Mouse (Mus musculus) stomach, embryonic 15.5 days (tissue): ENCODE measurements around the gene Rbm44. TPM values are rescaled to one million over a fixed set of nuclear protein-coding genes. Genes with fewer than 3 reads are reported as not detected.

Experiments
- ATAC-seq: fragments of 200-750 bp; cut with Nextera tagmentation; 2 replicates; pipeline ENCODE4 v1.8.0; 2017; ENCODE audit warnings: low read depth, moderate number of reproducible peaks, moderate TSS enrichment; ENCODE audit not compliant: insufficient read depth, low FRiP score
- H3K27ac ChIP-seq: fragments of 300-500 bp; sonication (generic); 2 replicates; pipeline ENCODE4 v1.5.1; 2015; ENCODE audit warnings: mild to moderate bottlenecking, inconsistent platforms
- H3K27me3 ChIP-seq: fragments of 300-500 bp; sonication (generic); replicated peaks from 2 replicates; pipeline ENCODE4 v1.6.1; 2015; ENCODE audit warnings: inconsistent platforms
- H3K36me3 ChIP-seq: fragments of 300-500 bp; sonication (generic); 2 replicates; pipeline ENCODE4 v1.6.1; 2015; ENCODE audit warnings: inconsistent platforms
- H3K4me1 ChIP-seq: fragments of 300-500 bp; sonication (generic); 2 replicates; pipeline ENCODE4 v1.6.1; 2015; ENCODE audit warnings: inconsistent platforms
- H3K4me2 ChIP-seq: fragments of 300-500 bp; sonication (generic); 2 replicates; pipeline ENCODE4 v1.6.1; 2015; ENCODE audit warnings: mild to moderate bottlenecking, inconsistent platforms
- H3K4me3 ChIP-seq: fragments of 300-500 bp; sonication (generic); replicated peaks from 2 replicates; pipeline ENCODE4 v1.5.1; 2015; ENCODE audit warnings: inconsistent platforms
- H3K9ac ChIP-seq: fragments of 300-500 bp; sonication (generic); 2 replicates; pipeline ENCODE4 v1.6.1; 2015; ENCODE audit warnings: inconsistent platforms
- H3K9me3 ChIP-seq: fragments of 300-500 bp; sonication (generic); 2 replicates; pipeline ENCODE4 v1.6.1; 2016; ENCODE audit warnings: inconsistent platforms
- WGBS: fragments of 180-500 bp; shearing (Covaris S2); methylation state at CpG from one replicate; pipeline ENCODE4 v1.1.7; 2015; 5-methylcytosine and 5-hydroxymethylcytosine counted together
- polyA plus RNA-seq: library from polyadenylated mRNA; unstranded; fragments of >200 nt; fragmentation: Nextera tagmentation; extraction: Ambion mirVana; gene quantifications from 2 replicates; pipeline ENCODE4 v1.2.1, GENCODE M21; 2015

Rbm44 gene
- polyA plus RNA-seq, 1 experiment from 2014 or later = 0.86 TPM

DNA sequence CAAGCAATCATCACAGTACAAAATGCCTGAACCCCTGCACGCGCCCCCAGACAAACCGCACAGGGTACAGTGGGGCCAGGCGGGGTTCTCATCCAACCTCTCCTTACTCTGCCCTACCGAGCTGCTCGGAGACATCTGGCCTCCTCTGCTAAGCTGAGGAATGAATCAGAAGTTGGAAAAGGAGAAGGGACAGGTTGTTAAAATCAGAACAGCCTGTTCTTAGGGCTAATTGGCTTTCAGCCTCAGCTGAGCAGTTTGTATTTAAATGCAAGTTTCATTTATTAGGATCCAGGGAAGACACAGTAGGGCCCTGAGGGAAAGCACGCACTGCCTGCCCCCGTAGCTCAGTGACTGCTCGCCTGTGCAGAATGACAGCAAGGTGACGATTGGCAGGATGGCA is 54.9 kb downstream of the Rbm44 start:
- no peak overlapping the region for H3K27ac ChIP-seq
- no peak overlapping the region for H3K9ac ChIP-seq
- H3K36me3 ChIP-seq = no peaks in the 10 kb centered on the region
- 90% methylated on average over 10 of the region's 10 CpGs for WGBS
- ATAC-seq = no peak
- H3K4me2 ChIP-seq = no peak overlapping the region
- no peaks in the 10 kb centered on the region for H3K4me1 ChIP-seq
- no peak overlapping the region for H3K4me3 ChIP-seq
- no peaks in the 10 kb centered on the region for H3K27me3 ChIP-seq
- no peaks in the 10 kb centered on the region for H3K9me3 ChIP-seq

DNA sequence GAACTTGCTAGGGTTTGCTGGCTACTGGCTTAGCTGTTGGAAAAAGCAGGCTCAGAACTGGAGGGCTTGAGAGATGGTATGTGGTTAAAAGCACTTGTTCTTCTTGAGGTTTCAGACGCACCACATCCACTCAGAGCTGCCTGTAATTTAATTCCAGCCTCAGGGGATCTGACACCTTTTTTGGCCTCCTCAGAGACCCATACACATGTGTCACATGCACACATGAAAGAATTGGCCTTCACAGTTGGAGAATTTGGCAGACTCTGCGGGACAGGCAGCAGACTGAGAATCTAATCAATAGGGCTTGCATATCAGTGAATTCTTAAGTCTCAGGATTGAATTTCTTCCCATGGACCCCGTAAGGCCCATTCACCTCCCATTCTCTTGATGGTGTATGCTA is 56.2 kb downstream of the Rbm44 start:
- no peak for ATAC-seq
- no peak overlapping the region for H3K4me2 ChIP-seq
- no peaks in the 10 kb centered on the region for H3K27me3 ChIP-seq
- no peaks in the 10 kb centered on the region for H3K9me3 ChIP-seq
- no peak overlapping the region for H3K4me3 ChIP-seq
- no peak overlapping the region for H3K9ac ChIP-seq
- no peaks in the 10 kb centered on the region for H3K36me3 ChIP-seq
- 57% methylated on average over 3 of the region's 3 CpGs for WGBS
- H3K4me1 ChIP-seq = no peaks in the 10 kb centered on the region
- H3K27ac ChIP-seq = no peak overlapping the region

GRCm38 (mm10) chr1:91204221-91204765 is 59.4 kb downstream of the Rbm44 start:
- ATAC-seq = no peak
- 78% methylated on average over 5 of the region's 5 CpGs for WGBS

DNA sequence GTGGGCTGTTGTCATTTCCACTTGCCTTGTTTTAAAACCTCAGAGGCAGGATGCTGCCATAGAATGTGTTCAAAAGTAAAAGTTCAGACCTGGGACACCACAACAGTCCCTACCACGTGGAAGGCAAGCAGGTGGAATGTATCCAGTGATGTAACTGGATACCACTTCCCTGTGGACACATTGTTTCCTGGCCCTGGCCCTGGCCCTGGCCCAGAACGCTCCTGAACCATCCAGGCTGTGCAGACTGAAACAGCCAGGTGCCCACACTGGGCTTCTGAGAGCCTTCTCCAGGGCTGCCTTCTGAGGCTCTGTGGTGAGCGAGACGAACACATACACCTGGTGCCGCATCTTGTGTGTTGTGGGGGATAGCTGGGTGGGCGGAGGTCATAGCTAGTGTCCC is 60.8 kb downstream of the Rbm44 start:
- Histone ChIP-seq H3K27ac (no peak overlapping the region), H3K4me3 (no peak overlapping the region), H3K9me3 (no peaks in the 10 kb centered on the region), H3K4me2 (no peak overlapping the region), H3K9ac (no peak overlapping the region), H3K36me3 (no peaks in the 10 kb centered on the region), H3K4me1 (no peaks in the 10 kb centered on the region), H3K27me3 (no peaks in the 10 kb centered on the region)
- ATAC-seq = no peak
- WGBS = 70% methylated on average over 6 of the region's 6 CpGs

More at GRCm38 (mm10) chr1:91204221-91204765, 59.4 kb downstream of the Rbm44 start:
- Histone ChIP-seq H3K9me3 (no peaks in the 10 kb centered on the region), H3K36me3 (no peaks in the 10 kb centered on the region), H3K4me1 (no peaks in the 10 kb centered on the region), H3K4me3 (no peak overlapping the region), H3K27me3 (no peaks in the 10 kb centered on the region), H3K4me2 (no peak overlapping the region), H3K9ac (no peak overlapping the region), H3K27ac (no peak overlapping the region)

DNA sequence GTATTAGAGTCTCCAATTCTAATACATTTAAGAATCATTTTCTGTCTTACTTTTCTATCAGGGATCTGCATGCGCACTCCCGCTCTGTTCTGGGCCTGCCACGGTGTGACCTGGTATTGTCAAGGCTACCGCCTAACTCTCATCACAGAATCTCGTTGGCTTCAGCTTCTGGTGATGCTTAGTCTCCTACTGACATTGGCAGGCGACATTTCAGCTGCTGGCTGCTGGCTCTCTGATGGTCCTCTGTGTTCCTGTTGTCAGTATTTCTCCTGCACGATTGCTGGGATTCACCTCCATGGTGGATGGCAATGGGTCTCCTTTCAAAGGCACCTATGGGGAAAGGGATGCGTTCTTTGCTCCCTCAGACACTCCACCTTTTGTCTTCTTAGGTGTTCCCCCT is 61.4 kb downstream of the Rbm44 start:
- no peaks in the 10 kb centered on the region for H3K36me3 ChIP-seq
- H3K4me3 ChIP-seq = no peak overlapping the region
- H3K27ac ChIP-seq = no peak overlapping the region
- no peak overlapping the region for H3K4me2 ChIP-seq
- no peaks in the 10 kb centered on the region for H3K9me3 ChIP-seq
- no peak overlapping the region for H3K9ac ChIP-seq
- 83% methylated on average over 8 of the region's 8 CpGs for WGBS
- no peaks in the 10 kb centered on the region for H3K27me3 ChIP-seq
- no peaks in the 10 kb centered on the region for H3K4me1 ChIP-seq
- ATAC-seq = no peak

DNA sequence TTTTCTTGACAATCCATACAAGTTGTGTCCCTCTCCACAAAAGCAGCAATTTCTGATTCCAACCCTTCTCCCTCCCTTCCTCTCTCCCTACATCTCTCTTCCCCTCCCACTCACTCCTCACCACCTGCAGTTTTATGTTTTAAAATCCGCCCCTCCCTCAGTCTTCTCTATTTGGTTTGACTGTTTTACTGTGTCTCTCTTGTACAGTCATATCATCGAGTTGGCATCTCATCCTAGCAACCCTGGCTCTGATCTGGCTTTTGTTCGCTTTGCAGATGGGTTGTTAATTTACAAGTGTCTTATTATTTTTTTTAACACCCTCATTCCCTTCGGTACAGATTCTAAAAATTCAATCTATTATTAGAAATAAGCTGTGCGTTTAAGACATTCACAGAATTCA is 62.0 kb downstream of the Rbm44 start:
- H3K4me1 ChIP-seq = no peaks in the 10 kb centered on the region
- WGBS = 67% methylated on average over 5 of the region's 5 CpGs
- no peaks in the 10 kb centered on the region for H3K27me3 ChIP-seq
- no peaks in the 10 kb centered on the region for H3K9me3 ChIP-seq
- H3K27ac ChIP-seq = no peak overlapping the region
- no peak overlapping the region for H3K4me2 ChIP-seq
- H3K9ac ChIP-seq = no peak overlapping the region
- ATAC-seq = no peak
- H3K36me3 ChIP-seq = no peaks in the 10 kb centered on the region
- no peak overlapping the region for H3K4me3 ChIP-seq

DNA sequence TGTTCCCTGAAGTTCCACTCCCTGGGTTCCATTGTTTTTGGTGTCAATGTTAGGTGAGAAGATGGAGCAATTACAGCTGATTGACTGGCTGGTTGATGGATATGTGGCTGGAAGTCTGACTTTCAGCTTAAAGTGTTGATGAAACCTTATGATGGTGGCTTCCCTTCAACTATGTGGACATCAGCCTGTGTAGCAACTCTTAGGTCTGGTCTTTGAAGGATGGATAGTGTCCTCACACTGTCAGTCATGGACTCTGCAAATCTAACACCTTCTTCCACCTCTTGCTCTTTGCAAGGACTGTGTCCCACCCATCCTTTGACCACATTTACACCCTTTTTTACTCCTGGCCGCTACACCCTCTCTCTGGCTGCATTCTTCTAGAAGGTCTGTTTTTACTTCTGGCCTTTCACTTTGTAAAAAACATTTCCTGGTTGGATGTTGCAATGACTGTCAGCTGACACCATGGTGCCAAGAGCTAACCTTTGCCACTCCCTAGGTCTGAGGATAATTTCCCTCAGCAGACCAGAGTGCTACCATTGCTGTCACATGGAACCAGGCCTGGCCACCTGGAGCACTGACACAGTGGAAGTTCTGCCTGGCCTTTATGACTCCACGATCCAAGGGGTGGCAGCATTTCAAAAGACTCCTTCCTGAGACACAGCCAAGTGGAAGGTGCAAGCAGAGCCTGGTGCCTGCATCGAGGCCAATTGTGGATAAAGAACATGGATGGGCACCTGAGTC is 62.6 kb downstream of the Rbm44 start:
- Histone ChIP-seq H3K9ac (no peak overlapping the region), H3K27ac (no peak overlapping the region), H3K4me3 (no peak overlapping the region), H3K27me3 (no peaks in the 10 kb centered on the region), H3K4me2 (no peak overlapping the region), H3K36me3 (no peaks in the 10 kb centered on the region), H3K4me1 (no peaks in the 10 kb centered on the region), H3K9me3 (no peaks in the 10 kb centered on the region)
- WGBS = 57% methylated on average over 3 of the region's 3 CpGs
- no peak for ATAC-seq

DNA sequence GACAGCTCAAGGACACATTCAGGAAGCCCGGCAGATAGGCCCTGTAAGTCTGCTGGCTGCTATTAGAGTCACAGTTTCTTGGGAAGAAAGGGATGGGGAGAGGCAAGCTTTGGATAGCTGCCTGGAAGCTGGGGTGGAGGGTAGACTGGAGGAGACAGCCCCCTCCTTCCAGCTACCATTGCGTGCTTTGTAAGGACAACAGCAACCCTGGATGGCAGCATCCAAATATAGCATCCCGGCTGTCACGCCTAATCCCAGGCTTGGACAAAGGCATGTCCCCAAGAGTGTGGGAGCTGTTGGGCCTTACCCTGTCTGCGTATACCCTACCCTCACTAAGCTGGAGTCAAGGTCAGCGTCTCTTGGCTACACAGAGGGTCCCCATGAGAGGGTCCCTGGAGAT is 64.5 kb downstream of the Rbm44 start:
- no peak for ATAC-seq
- no peaks in the 10 kb centered on the region for H3K36me3 ChIP-seq
- H3K27me3 ChIP-seq = no peaks in the 10 kb centered on the region
- H3K27ac ChIP-seq = no peak overlapping the region
- no peaks in the 10 kb centered on the region for H3K9me3 ChIP-seq
- H3K9ac ChIP-seq = no peak overlapping the region
- no peaks in the 10 kb centered on the region for H3K4me1 ChIP-seq
- WGBS = 87% methylated on average over 6 of the region's 6 CpGs
- no peak overlapping the region for H3K4me3 ChIP-seq
- no peak overlapping the region for H3K4me2 ChIP-seq

- no peak overlapping the region for H3K9ac ChIP-seq
- no peak overlapping the region for H3K4me2 ChIP-seq
- no peaks in the 10 kb centered on the region for H3K36me3 ChIP-seq
- H3K27ac ChIP-seq = no peak overlapping the region
- ATAC-seq = no peak
- H3K27me3 ChIP-seq = no peaks in the 10 kb centered on the region
- WGBS = 75% methylated on average over 6 of the region's 6 CpGs
- no peaks in the 10 kb centered on the region for H3K4me1 ChIP-seq
- no peaks in the 10 kb centered on the region for H3K9me3 ChIP-seq
- H3K4me3 ChIP-seq = no peak overlapping the region
Observed at GRCm38 (mm10) chr1:91209785-91210184, 64.9 kb downstream of the Rbm44 start.

DNA sequence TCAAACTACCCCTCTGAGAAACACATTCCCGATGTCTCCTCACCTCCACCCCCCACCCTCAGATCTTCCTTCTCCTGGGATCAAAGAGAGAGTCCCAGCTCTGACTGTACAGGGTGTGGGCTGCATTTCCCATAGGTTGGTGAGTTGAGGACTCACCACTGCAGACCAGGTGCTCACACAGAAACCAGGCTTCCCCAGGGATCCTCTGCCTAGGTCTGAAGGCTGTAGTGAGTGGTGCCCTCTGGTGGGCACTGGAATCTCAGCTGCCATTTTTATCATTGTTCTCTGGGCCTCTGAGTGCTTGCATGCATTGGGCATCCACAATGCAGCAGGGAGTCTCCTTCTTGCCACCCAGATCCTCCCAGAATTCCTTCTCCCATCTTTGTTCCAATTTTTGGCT is 66.2 kb downstream of the Rbm44 start:
- Histone ChIP-seq H3K4me1 (no peaks in the 10 kb centered on the region), H3K9me3 (no peaks in the 10 kb centered on the region), H3K9ac (no peak overlapping the region), H3K27ac (no peak overlapping the region), H3K4me3 (no peak overlapping the region), H3K36me3 (no peaks in the 10 kb centered on the region), H3K27me3 (no peaks in the 10 kb centered on the region), H3K4me2 (no peak overlapping the region)
- 87% methylated on average over 1 of the region's 1 CpGs for WGBS
- ATAC-seq = peak; percentile 11; the same call in 1 of the 2 replicates

DNA sequence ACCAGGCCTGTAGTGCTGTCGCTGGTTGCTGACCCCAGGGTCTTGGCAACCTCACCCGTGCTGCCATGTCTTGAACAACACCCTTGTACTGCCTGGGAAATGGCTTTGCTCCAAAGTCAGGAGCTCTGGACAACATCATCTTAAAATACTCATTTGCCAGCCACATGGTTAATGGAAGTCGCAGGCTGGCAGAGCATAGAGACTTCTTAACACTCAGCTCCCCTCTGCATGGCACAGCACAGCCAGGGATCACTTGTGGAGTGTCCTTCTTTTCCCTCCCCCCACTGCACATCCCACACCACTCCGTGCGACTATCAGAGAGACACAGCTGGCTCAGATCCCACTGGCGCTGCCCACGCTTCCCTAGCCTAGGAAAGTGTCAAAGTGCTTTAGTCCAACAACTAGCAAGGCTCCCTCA is 66.7 kb downstream of the Rbm44 start:
- Histone ChIP-seq H3K9ac (no peak overlapping the region), H3K9me3 (no peaks in the 10 kb centered on the region), H3K4me3 (no peak overlapping the region), H3K4me2 (no peak overlapping the region), H3K4me1 (no peaks in the 10 kb centered on the region), H3K27ac (no peak overlapping the region), H3K27me3 (no peaks in the 10 kb centered on the region), H3K36me3 (no peaks in the 10 kb centered on the region)
- WGBS = 54% methylated on average over 7 of the region's 7 CpGs
- ATAC-seq = no peak; the same call in 1 of the 2 replicates

GRCm38 (mm10) chr1:91215264-91215663 is 70.4 kb downstream of the Rbm44 start:
- Histone ChIP-seq H3K27ac (no peak overlapping the region), H3K4me2 (no peak overlapping the region), H3K4me1 (no peaks in the 10 kb centered on the region), H3K9me3 (no peaks in the 10 kb centered on the region), H3K9ac (no peak overlapping the region), H3K36me3 (no peaks in the 10 kb centered on the region), H3K27me3 (no peaks in the 10 kb centered on the region), H3K4me3 (no peak overlapping the region)
- 87% methylated on average over 1 of the region's 1 CpGs for WGBS
- ATAC-seq = no peak
